Mouse (Mus musculus): ENCODE results near the gene Atp11c. TPM values are rescaled to one million over a fixed set of nuclear protein-coding genes. Genes with fewer than 3 reads are reported as not detected.

Gene Atp11c
- polyA plus RNA-seq, 1 experiment from 2014 or later = 10.6 TPM

DNA sequence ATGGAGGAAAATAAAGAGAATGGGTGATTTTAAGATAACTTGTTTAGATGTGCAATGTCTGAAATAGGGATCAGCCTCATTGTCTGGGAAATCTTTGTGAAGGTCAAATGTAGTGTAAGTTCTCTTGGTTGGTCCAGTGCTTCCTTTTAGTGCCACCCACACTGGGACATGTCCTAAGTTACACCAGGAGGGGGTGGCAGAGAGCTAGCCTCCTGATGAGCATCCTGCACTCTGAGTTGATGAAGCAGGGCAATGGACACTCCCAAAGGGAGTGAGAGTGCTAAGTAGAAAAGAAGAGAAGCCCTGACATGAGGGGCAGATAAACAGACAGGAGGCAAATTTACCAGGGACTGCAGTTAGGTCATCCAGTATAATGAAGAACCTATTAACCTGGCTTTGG is 88.5 kb downstream of the Atp11c start:
- H3K9ac ChIP-seq (replicated peaks) = no peak overlapping the region
- no peaks in the 10 kb centered on the region for H3K4me1 ChIP-seq
- H3K36me3 ChIP-seq = no peaks in the 10 kb centered on the region
- no peak overlapping the region for H3K27ac ChIP-seq (replicated peaks)
- no peak for ATAC-seq (ENCODE audit: low FRiP score)
- no peak overlapping the region for H3K4me3 ChIP-seq (replicated peaks)
- no peaks in the 10 kb centered on the region for H3K9me3 ChIP-seq (replicated peaks)
- H3K4me2 ChIP-seq = no peak overlapping the region
- H3K27me3 ChIP-seq (replicated peaks) = no peaks in the 10 kb centered on the region

DNA sequence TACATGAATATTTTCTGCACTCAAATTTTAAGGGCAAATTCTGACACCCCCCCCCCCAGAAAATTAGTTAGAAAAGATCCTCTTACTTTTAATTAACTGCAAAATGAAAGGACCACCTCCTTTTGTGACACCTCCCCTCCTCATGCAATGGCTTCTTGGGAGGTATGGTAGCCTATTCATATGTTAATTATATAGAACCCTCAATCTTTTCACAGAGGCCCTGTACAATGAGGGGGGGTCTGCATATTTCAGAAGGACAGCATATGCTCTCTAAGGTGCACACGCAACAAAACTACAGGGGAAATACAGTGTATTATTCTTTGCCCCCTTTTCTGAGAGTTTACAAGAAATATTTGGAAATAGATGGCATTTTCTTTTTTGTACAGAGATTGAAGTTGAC is 94.7 kb downstream of the Atp11c start:
- no peak overlapping the region for H3K4me2 ChIP-seq
- 35% methylated on average over 1 of the region's 1 CpGs for WGBS
- no peak overlapping the region for H3K4me3 ChIP-seq (replicated peaks)
- no peaks in the 10 kb centered on the region for H3K27me3 ChIP-seq (replicated peaks)
- H3K4me1 ChIP-seq = no peaks in the 10 kb centered on the region
- no peak overlapping the region for H3K9ac ChIP-seq (replicated peaks)
- H3K36me3 ChIP-seq = no peaks in the 10 kb centered on the region
- no peaks in the 10 kb centered on the region for H3K9me3 ChIP-seq (replicated peaks)
- ATAC-seq (ENCODE audit: low FRiP score) = no peak
- no peak overlapping the region for H3K27ac ChIP-seq (replicated peaks)

GRCm38 (mm10) chrX:60495308-60495707 is 97.2 kb downstream of the Atp11c start:
- Histone ChIP-seq H3K4me1 (no peaks in the 10 kb centered on the region), H3K27ac (replicated peaks) (no peak overlapping the region), H3K9ac (replicated peaks) (no peak overlapping the region), H3K36me3 (no peaks in the 10 kb centered on the region), H3K27me3 (replicated peaks) (no peaks in the 10 kb centered on the region), H3K4me2 (no peak overlapping the region), H3K9me3 (replicated peaks) (no peaks in the 10 kb centered on the region), H3K4me3 (replicated peaks) (no peak overlapping the region)
- ATAC-seq (ENCODE audit: low FRiP score) = no peak

GRCm38 (mm10) chrX:60463786-60464185 is 128.7 kb downstream of the Atp11c start:
- Histone ChIP-seq H3K9me3 (replicated peaks) (no peaks in the 10 kb centered on the region), H3K9ac (replicated peaks) (no peak overlapping the region), H3K27ac (replicated peaks) (no peak overlapping the region), H3K4me3 (replicated peaks) (no peak overlapping the region), H3K36me3 (no peaks in the 10 kb centered on the region), H3K27me3 (replicated peaks) (no peaks in the 10 kb centered on the region), H3K4me2 (no peak overlapping the region), H3K4me1 (no peaks in the 10 kb centered on the region)
- no peak for ATAC-seq (ENCODE audit: low FRiP score)
- WGBS = 16% methylated on average over 2 of the region's 2 CpGs

- no peak overlapping the region for H3K4me3 ChIP-seq (replicated peaks)
- 71% methylated on average over 4 of the region's 4 CpGs for WGBS
- H3K27me3 ChIP-seq (replicated peaks) = no peaks in the 10 kb centered on the region
- H3K9ac ChIP-seq (replicated peaks) = no peak overlapping the region
- H3K4me1 ChIP-seq = no peaks in the 10 kb centered on the region
- no peak overlapping the region for H3K4me2 ChIP-seq
- H3K27ac ChIP-seq (replicated peaks) = no peak overlapping the region
- no peak for ATAC-seq (ENCODE audit: low FRiP score)
- H3K9me3 ChIP-seq (replicated peaks) = no peaks in the 10 kb centered on the region
- no peaks in the 10 kb centered on the region for H3K36me3 ChIP-seq
Measured at GRCm38 (mm10) chrX:60414563-60415111, 177.9 kb downstream of the Atp11c start.

GRCm38 (mm10) chrX:60405681-60406080 is 186.8 kb downstream of the Atp11c start:
- no peak for ATAC-seq (ENCODE audit: low FRiP score)
- WGBS = 56% methylated on average over 4 of the region's 4 CpGs
- H3K9me3 ChIP-seq (replicated peaks) = no peaks in the 10 kb centered on the region

GRCm38 (mm10) chrX:60404668-60405044 is 187.8 kb downstream of the Atp11c start:
- H3K9me3 ChIP-seq (replicated peaks) = no peaks in the 10 kb centered on the region
- WGBS = 16% methylated on average over 14 of the region's 17 CpGs
- H3K27me3 ChIP-seq (replicated peaks) = no peaks in the 10 kb centered on the region
- peaks cover 9% of the 10 kb centered on the region; the same call in 1 of the 2 replicates for H3K4me1 ChIP-seq
- peak overlapping the region; percentile 87 for H3K27ac ChIP-seq (replicated peaks)
- peak overlapping the region; percentile 38 for H3K4me2 ChIP-seq
- no peaks in the 10 kb centered on the region for H3K36me3 ChIP-seq
- peak overlapping the region; percentile 68 for H3K4me3 ChIP-seq (replicated peaks)
- H3K9ac ChIP-seq (replicated peaks) = peak overlapping the region; percentile 72
- peak; percentile 96 for ATAC-seq (ENCODE audit: low FRiP score)

More at GRCm38 (mm10) chrX:60405681-60406080, 186.8 kb downstream of the Atp11c start:
- Histone ChIP-seq H3K27ac (replicated peaks) (no peak overlapping the region), H3K4me1 (peaks cover 9% of the 10 kb centered on the region; the same call in 1 of the 2 replicates), H3K36me3 (no peaks in the 10 kb centered on the region), H3K27me3 (replicated peaks) (no peaks in the 10 kb centered on the region), H3K4me3 (replicated peaks) (no peak overlapping the region), H3K4me2 (no peak overlapping the region), H3K9ac (replicated peaks) (no peak overlapping the region)

GRCm38 (mm10) chrX:60403764-60404667 is 188.5 kb downstream of the Atp11c start:
- peak overlapping the region; percentile 87 for H3K27ac ChIP-seq (replicated peaks)
- 22% methylated on average over 53 of the region's 126 CpGs for WGBS
- no peaks in the 10 kb centered on the region for H3K36me3 ChIP-seq
- H3K27me3 ChIP-seq (replicated peaks) = no peaks in the 10 kb centered on the region
- peaks cover 9% of the 10 kb centered on the region; the same call in 1 of the 2 replicates for H3K4me1 ChIP-seq
- peak overlapping the region; percentile 72 for H3K9ac ChIP-seq (replicated peaks)
- peak; percentile 86 for ATAC-seq (ENCODE audit: low FRiP score)
- peak overlapping the region; percentile 60 for H3K4me2 ChIP-seq
- no peaks in the 10 kb centered on the region for H3K9me3 ChIP-seq (replicated peaks)
- H3K4me3 ChIP-seq (replicated peaks) = peak overlapping the region; percentile 68

GRCm38 (mm10) chrX:60403062-60403763 is 189.3 kb downstream of the Atp11c start:
- Histone ChIP-seq H3K27ac (replicated peaks) (peak overlapping the region; percentile 60; the same call in 1 of the 2 replicates), H3K9ac (replicated peaks) (peak overlapping the region; percentile 72), H3K27me3 (replicated peaks) (no peaks in the 10 kb centered on the region), H3K36me3 (no peaks in the 10 kb centered on the region), H3K9me3 (replicated peaks) (no peaks in the 10 kb centered on the region), H3K4me2 (peak overlapping the region; percentile 60), H3K4me3 (replicated peaks) (peak overlapping the region; percentile 68), H3K4me1 (peaks cover 9% of the 10 kb centered on the region; the same call in 1 of the 2 replicates)
- 13% methylated on average over 41 of the region's 46 CpGs for WGBS
- peak; percentile 19 for ATAC-seq (ENCODE audit: low FRiP score)

- no peaks in the 10 kb centered on the region for H3K36me3 ChIP-seq
- ATAC-seq (ENCODE audit: low FRiP score) = no peak
- H3K4me2 ChIP-seq = no peak overlapping the region
- 65% methylated on average over 4 of the region's 4 CpGs for WGBS
- H3K27me3 ChIP-seq (replicated peaks) = no peaks in the 10 kb centered on the region
- H3K9me3 ChIP-seq (replicated peaks) = no peaks in the 10 kb centered on the region
- no peak overlapping the region for H3K27ac ChIP-seq (replicated peaks)
- H3K4me1 ChIP-seq = no peaks in the 10 kb centered on the region
- H3K4me3 ChIP-seq (replicated peaks) = no peak overlapping the region
- H3K9ac ChIP-seq (replicated peaks) = no peak overlapping the region
Measured at GRCm38 (mm10) chrX:60394292-60394691, 198.2 kb downstream of the Atp11c start.

DNA sequence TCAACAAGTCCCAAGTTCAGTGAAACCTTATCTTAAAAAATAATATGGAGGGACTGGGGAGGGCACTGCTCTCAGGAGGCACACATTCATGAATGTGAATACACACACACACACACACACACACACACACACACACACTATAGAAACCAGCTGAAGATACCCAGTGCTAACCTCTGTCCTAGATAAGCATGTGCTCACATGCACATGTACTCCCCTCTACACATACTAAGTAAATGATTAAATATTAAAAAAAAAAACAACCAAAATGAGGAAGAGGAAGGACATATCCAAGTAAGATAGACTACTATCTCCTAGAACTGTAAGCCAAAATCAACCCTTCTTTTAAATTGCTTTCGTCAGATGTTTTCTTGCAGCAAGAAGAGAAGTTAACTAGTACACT is 205.6 kb downstream of the Atp11c start:
- WGBS = 100% methylated on average over 1 of the region's 1 CpGs
- no peak overlapping the region for H3K4me2 ChIP-seq
- no peaks in the 10 kb centered on the region for H3K9me3 ChIP-seq (replicated peaks)
- H3K36me3 ChIP-seq = no peaks in the 10 kb centered on the region
- no peaks in the 10 kb centered on the region for H3K4me1 ChIP-seq
- no peaks in the 10 kb centered on the region for H3K27me3 ChIP-seq (replicated peaks)
- no peak overlapping the region for H3K4me3 ChIP-seq (replicated peaks)
- no peak overlapping the region for H3K9ac ChIP-seq (replicated peaks)
- H3K27ac ChIP-seq (replicated peaks) = no peak overlapping the region
- no peak for ATAC-seq (ENCODE audit: low FRiP score)

Measured in neural tube, embryonic 15.5 days (tissue).